Mouse (Mus musculus): ENCODE data around the gene Tmem25. TPM values are rescaled to one million over a fixed set of nuclear protein-coding genes. Genes with fewer than 3 reads are reported as not detected.

Gene Tmem25
- polyA plus RNA-seq (2014; fragmentation: Nextera tagmentation; extraction: Ambion mirVana) = 0.80 and 0.90 TPM in 2 replicates

DNA sequence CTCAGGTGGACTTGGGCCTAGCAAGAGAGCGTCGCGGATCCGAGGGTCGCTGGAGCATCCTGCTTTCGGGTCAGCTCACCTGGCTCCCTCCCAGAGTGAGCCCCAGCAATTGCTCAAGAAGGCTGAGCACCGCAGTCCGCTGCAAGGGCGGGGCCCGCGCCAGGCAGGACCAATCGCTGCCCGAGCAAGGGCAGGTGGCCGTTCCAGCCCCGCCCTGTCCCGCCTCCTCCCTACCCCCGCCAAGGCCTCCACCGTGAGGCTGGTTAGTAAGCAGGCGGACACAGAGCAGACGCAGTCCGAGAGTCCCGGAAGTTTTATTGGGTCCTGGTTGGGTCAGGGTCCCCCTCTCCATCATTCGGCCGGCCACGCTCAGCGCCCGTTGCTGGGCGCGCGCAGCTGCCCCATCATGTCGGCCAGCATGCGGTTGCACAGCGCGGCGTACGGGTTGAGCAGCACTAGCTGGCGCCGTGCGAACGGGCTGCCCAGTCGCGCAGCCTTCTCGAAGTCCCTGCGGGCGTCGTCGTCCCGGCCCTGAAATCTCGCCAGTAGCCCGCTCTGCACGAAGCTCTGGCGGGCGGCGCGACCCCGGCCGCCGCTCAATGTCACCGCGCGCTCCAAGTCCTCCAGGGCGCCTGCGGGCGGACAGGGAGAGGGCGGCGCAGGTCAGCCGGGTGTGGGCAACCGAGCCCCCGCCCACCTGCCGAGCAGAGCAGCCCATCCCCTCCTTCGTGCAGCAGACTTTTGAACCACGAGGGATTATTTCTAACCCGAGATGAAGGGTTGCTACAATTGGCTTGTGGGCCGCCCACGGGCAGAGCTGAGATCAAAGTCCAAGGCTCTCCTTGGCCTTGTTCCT, at the start of gene Tmem25:
Gene Tmem25, minus strand, starts transcription at position 206 of the 856 bp plus-strand sequence.
- ATAC-seq (replicated peaks; ENCODE audit: insufficient number of reproducible peaks, low FRiP score, low TSS enrichment) = peak; percentile 92
- peaks cover 32% of the 10 kb centered on the region for H3K27me3 ChIP-seq (ENCODE audit: control insufficient read depth, insufficient read depth, low read length)
- WGBS (ENCODE audit: insufficient replicate concordance) = under 1% methylated on average over 74 of the region's 75 CpGs

DNA sequence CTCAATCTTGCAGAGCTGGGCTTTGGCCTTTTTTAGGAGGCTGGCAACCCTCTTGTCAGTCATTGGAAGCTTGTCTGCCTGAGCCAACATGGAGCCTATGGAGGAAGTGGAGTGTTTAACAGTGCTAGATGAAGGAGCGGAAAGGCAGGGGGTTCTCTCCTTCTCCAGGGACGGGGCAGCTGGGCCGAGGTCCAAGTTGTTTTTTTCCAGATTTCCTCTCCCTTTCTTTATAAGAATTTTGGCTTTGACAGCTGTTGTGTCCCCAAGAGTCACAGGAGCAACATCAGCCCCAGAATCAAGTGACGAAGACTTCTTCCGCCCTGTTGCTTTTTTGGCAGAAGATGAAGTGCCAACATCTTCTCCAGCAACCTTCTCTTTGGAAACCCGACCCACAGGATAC, 48.3 kb upstream of the Tmem25 start:
- ATAC-seq (replicated peaks; ENCODE audit: insufficient number of reproducible peaks, low FRiP score, low TSS enrichment) = no peak
- peaks cover 46% of the 10 kb centered on the region for H3K36me3 ChIP-seq (ENCODE audit: control insufficient read depth, insufficient read depth, low read length)

More for the DNA sequence above, at the start of gene Tmem25:
- Histone ChIP-seq H3K9ac (ENCODE audit: low read depth, low read length) (peak within 1 kb of the TSS; percentile 69), H3K4me3 (ENCODE audit: low read depth, low read length) (peak within 1 kb of the TSS; percentile 64), H3K36me3 (ENCODE audit: control insufficient read depth, insufficient read depth, low read length) (no peaks in the 10 kb centered on the region), H3K27ac (ENCODE audit: low read depth, low read length) (peak within 1 kb of the TSS; percentile 24; the same call in 1 of the 2 replicates), H3K4me2 (peak within 1 kb of the TSS; percentile 98), H3K4me1 (ENCODE audit: control insufficient read depth, insufficient read depth, low read length) (peaks cover 5% of the 10 kb centered on the region), H3K9me3 (replicated peaks; ENCODE audit: control insufficient read depth, low read length) (no peaks in the 10 kb centered on the region)

DNA sequence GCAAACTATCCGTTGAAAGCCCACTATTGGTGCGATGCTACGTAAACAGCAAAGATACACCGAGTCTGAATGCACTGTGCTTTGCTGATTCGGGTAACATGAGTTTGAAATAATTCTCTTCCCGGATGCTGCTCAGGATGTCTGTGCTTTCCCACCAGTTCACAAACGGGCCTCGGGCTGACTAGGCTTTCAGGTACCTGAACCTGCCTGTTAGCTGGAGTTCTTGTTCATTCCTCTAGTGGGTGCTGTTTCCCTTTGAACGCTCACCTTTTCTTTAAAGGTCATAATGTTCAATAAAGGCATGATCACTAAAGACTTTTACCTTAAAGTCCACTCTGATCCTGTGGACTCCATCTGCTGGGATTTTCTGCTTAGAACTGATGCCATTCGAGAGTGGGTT, 42.1 kb upstream of the Tmem25 start:
- Histone ChIP-seq H3K27me3 (ENCODE audit: control insufficient read depth, insufficient read depth, low read length) (no peaks in the 10 kb centered on the region), H3K27ac (ENCODE audit: low read depth, low read length) (no peak overlapping the region), H3K9ac (ENCODE audit: low read depth, low read length) (no peak overlapping the region), H3K9me3 (replicated peaks; ENCODE audit: control insufficient read depth, low read length) (no peaks in the 10 kb centered on the region), H3K4me3 (ENCODE audit: low read depth, low read length) (no peak overlapping the region), H3K4me2 (no peak overlapping the region), H3K36me3 (ENCODE audit: control insufficient read depth, insufficient read depth, low read length) (peaks cover 45% of the 10 kb centered on the region), H3K4me1 (ENCODE audit: control insufficient read depth, insufficient read depth, low read length) (no peaks in the 10 kb centered on the region)
- ATAC-seq (replicated peaks; ENCODE audit: insufficient number of reproducible peaks, low FRiP score, low TSS enrichment) = no peak
- 83% methylated on average over 10 of the region's 10 CpGs for WGBS (ENCODE audit: insufficient replicate concordance)

More for the DNA sequence above, 48.3 kb upstream of the Tmem25 start:
- WGBS (ENCODE audit: insufficient replicate concordance) = 82% methylated on average over 6 of the region's 6 CpGs
- no peak overlapping the region for H3K4me3 ChIP-seq (ENCODE audit: low read depth, low read length)
- H3K27ac ChIP-seq (ENCODE audit: low read depth, low read length) = no peak overlapping the region
- no peaks in the 10 kb centered on the region for H3K27me3 ChIP-seq (ENCODE audit: control insufficient read depth, insufficient read depth, low read length)
- no peak overlapping the region for H3K9ac ChIP-seq (ENCODE audit: low read depth, low read length)
- no peak overlapping the region for H3K4me2 ChIP-seq
- no peaks in the 10 kb centered on the region for H3K4me1 ChIP-seq (ENCODE audit: control insufficient read depth, insufficient read depth, low read length)
- H3K9me3 ChIP-seq (replicated peaks; ENCODE audit: control insufficient read depth, low read length) = no peaks in the 10 kb centered on the region

DNA sequence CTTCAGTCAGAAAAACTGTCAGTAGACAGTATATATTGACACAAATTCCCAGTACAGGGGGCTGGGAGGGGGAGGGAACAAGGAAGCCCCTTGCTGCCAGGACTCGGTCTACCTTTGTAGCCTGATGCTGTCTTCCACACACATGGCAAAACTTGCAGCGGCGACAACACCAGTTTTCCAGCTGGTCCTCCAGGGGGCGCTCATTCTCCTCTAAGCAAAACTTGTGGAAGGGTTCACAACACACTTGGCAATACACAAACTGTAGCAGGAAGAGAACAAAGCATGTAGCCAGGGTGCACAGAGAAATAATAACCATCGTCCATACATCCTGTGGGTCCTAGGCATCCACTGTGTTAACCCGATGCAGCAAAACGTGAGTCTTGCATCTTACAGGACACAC, 37.3 kb upstream of the Tmem25 start:
- no peak for ATAC-seq (replicated peaks; ENCODE audit: insufficient number of reproducible peaks, low FRiP score, low TSS enrichment)
- Histone ChIP-seq H3K36me3 (ENCODE audit: control insufficient read depth, insufficient read depth, low read length) (peaks cover 45% of the 10 kb centered on the region), H3K4me2 (no peak overlapping the region), H3K9ac (ENCODE audit: low read depth, low read length) (no peak overlapping the region), H3K9me3 (replicated peaks; ENCODE audit: control insufficient read depth, low read length) (no peaks in the 10 kb centered on the region), H3K4me1 (ENCODE audit: control insufficient read depth, insufficient read depth, low read length) (no peaks in the 10 kb centered on the region), H3K27me3 (ENCODE audit: control insufficient read depth, insufficient read depth, low read length) (no peaks in the 10 kb centered on the region), H3K4me3 (ENCODE audit: low read depth, low read length) (no peak overlapping the region), H3K27ac (ENCODE audit: low read depth, low read length) (no peak overlapping the region)
- 57% methylated on average over 7 of the region's 7 CpGs for WGBS (ENCODE audit: insufficient replicate concordance)

DNA sequence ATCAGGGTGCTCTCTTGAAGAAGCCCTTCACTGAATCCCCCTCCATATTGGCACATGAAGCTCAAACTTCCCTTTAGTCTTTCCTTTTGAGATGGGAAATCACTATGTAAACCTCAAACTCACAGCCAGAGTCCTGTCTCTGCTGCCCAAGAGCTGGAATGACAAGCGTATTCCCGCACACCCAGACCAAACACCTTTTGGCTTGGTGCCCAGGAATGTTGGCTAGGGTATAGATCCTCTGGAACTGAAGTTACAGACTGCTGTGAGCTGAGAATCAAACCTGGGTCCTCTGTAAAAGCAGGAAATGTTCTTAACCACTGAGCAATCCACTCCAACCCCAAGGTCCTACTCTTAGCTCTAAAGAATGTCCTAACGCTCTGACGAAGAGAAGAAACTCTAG, 33.2 kb upstream of the Tmem25 start:
- H3K9me3 ChIP-seq (replicated peaks; ENCODE audit: control insufficient read depth, low read length) = no peaks in the 10 kb centered on the region
- H3K9ac ChIP-seq (ENCODE audit: low read depth, low read length) = no peak overlapping the region
- no peak overlapping the region for H3K4me3 ChIP-seq (ENCODE audit: low read depth, low read length)
- peaks cover 47% of the 10 kb centered on the region for H3K36me3 ChIP-seq (ENCODE audit: control insufficient read depth, insufficient read depth, low read length)
- no peak overlapping the region for H3K27ac ChIP-seq (ENCODE audit: low read depth, low read length)
- no peaks in the 10 kb centered on the region for H3K27me3 ChIP-seq (ENCODE audit: control insufficient read depth, insufficient read depth, low read length)
- ATAC-seq (replicated peaks; ENCODE audit: insufficient number of reproducible peaks, low FRiP score, low TSS enrichment) = no peak
- no peaks in the 10 kb centered on the region for H3K4me1 ChIP-seq (ENCODE audit: control insufficient read depth, insufficient read depth, low read length)
- 84% methylated on average over 4 of the region's 4 CpGs for WGBS (ENCODE audit: insufficient replicate concordance)
- H3K4me2 ChIP-seq = no peak overlapping the region

DNA sequence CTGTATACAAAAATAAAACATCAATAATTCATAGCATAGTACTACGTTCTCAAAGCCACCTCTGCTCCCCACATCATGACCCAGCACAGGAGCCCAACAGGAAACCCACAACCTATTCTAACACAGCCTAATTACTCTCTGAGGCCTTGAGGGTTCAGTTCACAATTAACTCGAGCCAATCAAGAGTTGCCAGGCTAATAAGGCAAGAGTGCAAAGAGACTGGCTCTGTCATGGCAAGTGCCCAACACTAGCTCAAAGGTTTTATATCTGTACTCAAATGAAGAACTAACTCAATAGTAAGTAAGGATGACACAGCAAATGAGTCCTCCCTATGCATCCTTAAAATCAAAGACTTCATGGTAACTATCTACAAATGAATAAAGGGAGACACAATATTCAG, 31.4 kb upstream of the Tmem25 start:
- Histone ChIP-seq H3K36me3 (ENCODE audit: control insufficient read depth, insufficient read depth, low read length) (peaks cover 51% of the 10 kb centered on the region), H3K9me3 (replicated peaks; ENCODE audit: control insufficient read depth, low read length) (no peaks in the 10 kb centered on the region), H3K27ac (ENCODE audit: low read depth, low read length) (no peak overlapping the region), H3K9ac (ENCODE audit: low read depth, low read length) (no peak overlapping the region), H3K4me1 (ENCODE audit: control insufficient read depth, insufficient read depth, low read length) (no peaks in the 10 kb centered on the region), H3K4me2 (no peak overlapping the region), H3K27me3 (ENCODE audit: control insufficient read depth, insufficient read depth, low read length) (no peaks in the 10 kb centered on the region), H3K4me3 (ENCODE audit: low read depth, low read length) (no peak overlapping the region)
- 88% methylated on average over 2 of the region's 2 CpGs for WGBS (ENCODE audit: insufficient replicate concordance)
- no peak for ATAC-seq (replicated peaks; ENCODE audit: insufficient number of reproducible peaks, low FRiP score, low TSS enrichment)

DNA sequence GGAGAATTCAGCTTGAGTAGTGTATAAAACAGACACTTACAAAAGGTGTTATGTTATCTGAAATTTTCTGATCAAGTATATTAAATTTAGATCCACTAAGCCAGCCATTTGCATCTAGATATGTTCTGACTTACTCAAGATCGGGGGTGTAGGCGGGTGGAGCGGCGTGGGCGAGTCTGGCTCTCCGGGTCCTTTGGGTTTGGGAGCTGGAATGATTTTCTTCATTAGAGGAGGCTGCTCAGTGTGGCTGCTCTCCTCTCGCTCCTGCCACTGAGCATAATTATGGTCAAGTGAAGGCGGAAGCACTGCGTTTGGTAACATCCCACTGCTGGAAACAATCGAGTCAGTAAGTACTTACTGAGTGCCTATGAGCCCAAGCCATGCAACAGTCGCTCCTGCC, 29.8 kb upstream of the Tmem25 start:
- no peak overlapping the region for H3K4me3 ChIP-seq (ENCODE audit: low read depth, low read length)
- ATAC-seq (replicated peaks; ENCODE audit: insufficient number of reproducible peaks, low FRiP score, low TSS enrichment) = no peak
- WGBS (ENCODE audit: insufficient replicate concordance) = 92% methylated on average over 11 of the region's 11 CpGs
- no peaks in the 10 kb centered on the region for H3K9me3 ChIP-seq (replicated peaks; ENCODE audit: control insufficient read depth, low read length)
- H3K27ac ChIP-seq (ENCODE audit: low read depth, low read length) = no peak overlapping the region
- no peaks in the 10 kb centered on the region for H3K4me1 ChIP-seq (ENCODE audit: control insufficient read depth, insufficient read depth, low read length)
- H3K4me2 ChIP-seq = no peak overlapping the region
- H3K36me3 ChIP-seq (ENCODE audit: control insufficient read depth, insufficient read depth, low read length) = peaks cover 54% of the 10 kb centered on the region
- H3K27me3 ChIP-seq (ENCODE audit: control insufficient read depth, insufficient read depth, low read length) = no peaks in the 10 kb centered on the region
- H3K9ac ChIP-seq (ENCODE audit: low read depth, low read length) = no peak overlapping the region

DNA sequence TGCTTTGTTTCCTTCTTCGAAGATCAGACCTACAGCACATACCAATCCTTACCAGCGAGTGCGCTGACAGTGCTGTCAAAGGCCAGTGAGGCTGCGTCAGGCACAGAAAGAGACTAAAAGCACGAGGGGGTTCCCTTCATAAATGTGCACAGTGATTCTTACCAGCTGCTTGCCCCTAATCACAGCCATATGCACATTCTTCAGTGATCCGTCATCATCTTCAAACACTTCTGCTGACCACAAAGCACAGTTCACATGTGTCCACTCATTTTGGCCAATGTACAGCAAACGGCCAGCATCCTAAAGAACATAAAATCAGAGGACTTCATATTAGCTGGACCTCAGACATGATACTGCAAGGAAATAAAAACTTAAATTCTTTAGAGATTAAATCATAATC, 27.6 kb upstream of the Tmem25 start:
- ATAC-seq (replicated peaks; ENCODE audit: insufficient number of reproducible peaks, low FRiP score, low TSS enrichment) = no peak
- H3K9me3 ChIP-seq (replicated peaks; ENCODE audit: control insufficient read depth, low read length) = no peaks in the 10 kb centered on the region
- no peak overlapping the region for H3K9ac ChIP-seq (ENCODE audit: low read depth, low read length)
- no peak overlapping the region for H3K27ac ChIP-seq (ENCODE audit: low read depth, low read length)
- H3K4me3 ChIP-seq (ENCODE audit: low read depth, low read length) = no peak overlapping the region
- H3K4me2 ChIP-seq = no peak overlapping the region
- H3K36me3 ChIP-seq (ENCODE audit: control insufficient read depth, insufficient read depth, low read length) = peaks cover 60% of the 10 kb centered on the region
- no peaks in the 10 kb centered on the region for H3K27me3 ChIP-seq (ENCODE audit: control insufficient read depth, insufficient read depth, low read length)
- WGBS (ENCODE audit: insufficient replicate concordance) = 83% methylated on average over 7 of the region's 7 CpGs
- no peaks in the 10 kb centered on the region for H3K4me1 ChIP-seq (ENCODE audit: control insufficient read depth, insufficient read depth, low read length)
